Mouse (Mus musculus): ENCODE measurements around the gene Gm4131.

- TF ChIP-seq CTCF (IDR thresholded peaks at IDR 0.05): no peak
- TF ChIP-seq EP300 (IDR thresholded peaks at IDR 0.05): no peak
These were observed 30.6 kb downstream of the Gm4131 start for GRCm38 (mm10) chr14:62536127-62536526.

Data from lung, postnatal 0 days (tissue).